Mouse (Mus musculus) MN1 (cell line): ENCODE results near the gene Eef1a1.

Experiments used
- DNase-seq: peaks from one replicate; pipeline ENCODE4 v3.0.0-alpha.2; 2016; ENCODE audit warnings: low spot score

Eef1a1 gene

GRCm38 (mm10) chr9:78476531-78477020 lies 12.4 kb downstream of the Eef1a1 start:
- peak; percentile 45 for DNase-seq

DNA sequence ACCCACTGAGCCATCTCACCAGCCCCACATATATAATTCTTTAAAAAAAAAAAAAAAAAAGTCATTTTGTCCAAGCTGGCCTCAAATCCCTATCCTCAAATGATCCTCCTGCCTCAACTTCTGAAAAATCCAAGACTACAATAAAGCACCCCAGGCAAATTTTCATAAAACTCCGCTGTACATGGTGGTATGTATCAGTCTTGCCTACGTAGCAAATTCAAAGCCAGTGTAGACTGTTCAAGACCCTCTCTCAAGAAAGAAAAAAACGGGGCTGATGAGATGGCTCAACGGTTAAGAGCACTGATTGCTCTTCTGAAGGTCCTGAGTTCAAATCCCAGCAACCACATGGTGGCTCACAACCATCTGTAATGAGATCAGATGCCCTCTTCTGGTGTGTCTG lies 13.1 kb downstream of the Eef1a1 start:
- DNase-seq: no peak

DNA sequence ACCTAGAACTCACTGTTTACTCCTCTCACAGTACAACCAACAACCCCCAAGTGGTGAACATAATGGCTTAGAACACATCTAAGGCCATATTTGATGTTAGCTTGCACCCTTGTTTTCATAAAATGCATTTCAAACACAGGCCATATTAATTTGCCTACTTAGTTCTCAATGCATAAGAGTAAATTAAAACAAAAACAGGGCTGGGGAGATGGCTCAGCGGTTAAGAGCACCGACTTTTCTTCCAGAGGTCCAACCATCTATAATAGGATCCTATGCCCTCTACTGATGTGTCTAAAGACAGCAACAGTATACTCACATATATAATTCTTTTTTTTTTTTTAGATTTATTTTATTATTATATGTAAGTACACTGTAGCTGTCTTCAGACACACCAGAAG lies 13.6 kb downstream of the Eef1a1 start:
- DNase-seq: no peak

GRCm38 (mm10) chr9:78474771-78475382 lies 14.1 kb downstream of the Eef1a1 start:
- no peak for DNase-seq

DNA sequence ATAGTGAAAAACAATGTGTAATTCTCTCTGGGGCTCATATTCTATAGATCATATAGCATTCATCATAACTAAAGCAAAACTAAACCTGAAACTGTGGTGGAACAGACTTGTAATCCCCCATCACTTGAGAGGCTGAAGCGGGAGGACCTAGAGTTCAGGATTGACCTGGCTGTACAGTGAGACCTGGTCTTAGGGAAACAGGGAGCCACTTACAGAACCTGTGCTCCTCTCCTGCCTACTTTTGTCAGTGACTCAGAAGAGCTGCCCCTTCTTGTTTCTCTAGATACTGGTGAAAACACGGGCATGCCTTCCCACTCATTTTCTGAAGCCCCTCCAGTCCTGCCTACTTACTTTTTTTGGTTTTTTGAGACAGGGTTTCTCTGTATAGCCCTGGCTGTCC lies 14.7 kb downstream of the Eef1a1 start:
- no peak for DNase-seq

DNA sequence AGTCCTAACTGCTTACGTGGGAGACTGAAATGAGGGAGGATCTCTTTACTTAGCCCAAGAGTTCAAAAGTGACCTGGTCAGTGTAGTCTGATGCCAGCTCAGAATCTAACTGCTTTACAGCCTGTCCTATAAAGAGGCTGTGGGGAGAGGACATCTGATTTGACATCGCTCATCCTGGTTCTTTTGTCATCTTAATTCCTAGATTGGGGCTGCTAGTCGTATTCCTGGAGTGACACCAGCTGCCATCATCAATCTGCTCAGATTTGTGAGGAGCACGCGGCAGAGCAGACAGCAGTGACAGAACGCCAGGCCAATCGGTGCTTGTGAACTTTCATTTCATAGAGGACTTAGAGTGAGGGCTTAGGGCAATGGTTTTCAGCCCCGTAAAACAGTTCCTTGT lies 15.4 kb downstream of the Eef1a1 start:
- DNase-seq: no peak

- DNase-seq: no peak
Observed at GRCm38 (mm10) chr9:78465725-78466124, 23.2 kb downstream of the Eef1a1 start.

GRCm38 (mm10) chr9:78463337-78463736 lies 25.6 kb downstream of the Eef1a1 start:
- DNase-seq: no peak

DNA sequence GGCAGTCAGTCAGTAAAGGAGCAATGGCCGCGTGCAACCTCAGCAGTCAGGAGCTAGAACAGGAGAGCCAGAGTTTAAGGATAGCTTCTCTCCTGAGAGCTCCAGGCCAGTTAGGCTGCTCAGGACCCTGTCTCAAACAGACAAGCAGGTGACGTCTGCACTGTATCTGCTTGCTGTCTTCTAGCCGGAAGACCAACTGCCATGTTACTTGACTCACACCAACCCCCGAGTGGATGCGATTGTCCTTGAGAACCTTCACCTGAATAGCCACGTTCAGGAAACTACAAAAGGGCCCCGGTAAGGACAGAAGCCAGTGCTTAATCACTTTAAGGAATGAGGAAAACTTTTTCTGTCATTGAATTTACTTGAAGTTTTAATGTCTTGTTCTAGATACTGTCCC lies 31.9 kb downstream of the Eef1a1 start:
- no peak for DNase-seq

DNA sequence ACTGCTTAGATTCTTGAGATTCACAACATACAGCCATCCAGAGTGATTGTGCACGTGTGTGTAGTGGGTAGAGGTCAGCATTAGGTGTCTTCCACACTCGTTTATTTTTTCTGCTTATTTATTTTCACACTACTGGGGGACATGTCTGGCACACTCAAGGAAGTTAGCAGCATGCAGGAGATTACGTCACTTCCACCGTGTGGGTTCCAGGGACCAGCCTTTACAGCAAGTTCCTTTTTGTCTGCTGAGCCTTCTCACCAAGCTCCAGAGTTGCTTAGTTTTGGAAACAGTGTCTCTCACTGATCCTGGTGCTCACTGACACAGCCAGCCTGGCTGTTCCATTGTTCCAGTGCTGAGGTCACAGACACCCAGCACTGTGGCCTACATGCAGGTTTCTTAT lies 37.6 kb downstream of the Eef1a1 start:
- DNase-seq: no peak

DNA sequence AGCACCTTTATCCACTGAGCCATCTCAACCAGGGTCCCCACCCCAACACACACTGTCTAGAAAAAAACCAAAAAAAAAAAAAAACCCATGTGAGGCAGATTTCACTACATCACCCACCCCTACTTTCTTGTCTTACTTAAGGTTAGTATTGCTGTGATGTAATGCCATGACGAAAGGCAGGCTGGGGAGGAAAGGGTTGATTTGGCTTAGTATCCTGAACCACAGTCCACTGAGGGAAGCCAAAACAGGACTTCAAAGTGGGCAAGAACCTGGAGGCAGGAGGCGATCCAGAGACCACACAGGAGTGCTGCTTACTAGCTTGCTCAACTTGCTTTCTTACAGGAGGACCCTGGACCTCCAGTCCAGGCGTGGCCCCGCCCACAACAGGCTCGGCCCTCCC lies 38.5 kb downstream of the Eef1a1 start:
- DNase-seq: no peak

- peak; percentile 93 for DNase-seq
Observed at GRCm38 (mm10) chr9:78447973-78448873, 40.7 kb downstream of the Eef1a1 start, which contains the start of the genes Mto1 and Gm17324. Gene Mto1 (plus strand): TSS chr9:78448208. Gene Gm17324 (minus strand): TSS chr9:78448786.

- no peak for DNase-seq
Observed at GRCm38 (mm10) chr9:78447606-78447972, 41.4 kb downstream of the Eef1a1 start.

DNA sequence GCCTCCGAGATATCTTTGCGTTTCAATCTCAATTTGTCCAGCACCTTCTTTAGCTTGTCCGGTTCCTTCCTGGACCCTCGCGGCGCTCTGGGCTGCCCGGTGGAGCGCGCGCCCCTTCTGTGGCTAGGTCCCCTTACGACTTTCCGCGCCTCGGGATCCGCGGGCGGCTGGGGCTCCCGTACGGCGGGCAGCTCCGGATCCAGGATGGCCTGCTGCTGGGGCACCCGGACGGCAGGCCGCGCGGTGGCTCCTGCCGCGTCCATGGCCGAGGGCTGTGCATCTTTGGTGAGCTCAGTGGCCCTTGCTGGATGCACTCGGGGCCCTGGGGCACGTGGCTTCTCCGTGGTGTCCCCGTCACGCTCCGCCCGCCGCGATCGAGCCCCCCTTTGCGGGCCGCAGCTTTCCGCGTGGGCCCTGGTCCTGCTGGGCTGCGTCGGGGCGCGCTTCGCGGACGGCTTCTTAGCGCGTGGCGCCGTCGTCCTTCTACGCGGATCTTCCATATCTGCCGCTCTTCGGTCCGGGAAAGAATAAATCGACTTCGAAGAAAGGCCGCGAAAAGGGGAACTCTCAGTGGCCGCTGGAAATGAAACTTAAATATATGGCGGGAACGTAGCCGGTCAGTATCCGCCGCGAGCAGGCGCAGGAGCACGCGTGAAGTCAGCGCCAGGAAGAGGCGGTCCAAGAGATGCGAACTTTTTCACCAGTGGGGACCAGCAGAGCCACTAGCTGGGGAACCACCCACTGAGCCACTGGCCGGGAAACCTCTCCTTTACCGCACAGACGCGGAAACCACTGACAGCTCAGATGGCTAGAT lies 46.2 kb downstream of the Eef1a1 start, which contains the start of gene Cgas:
TSS of gene Cgas (minus strand) at position 659 of the 814 bp plus-strand sequence.
- DNase-seq: peak; percentile 31

DNA sequence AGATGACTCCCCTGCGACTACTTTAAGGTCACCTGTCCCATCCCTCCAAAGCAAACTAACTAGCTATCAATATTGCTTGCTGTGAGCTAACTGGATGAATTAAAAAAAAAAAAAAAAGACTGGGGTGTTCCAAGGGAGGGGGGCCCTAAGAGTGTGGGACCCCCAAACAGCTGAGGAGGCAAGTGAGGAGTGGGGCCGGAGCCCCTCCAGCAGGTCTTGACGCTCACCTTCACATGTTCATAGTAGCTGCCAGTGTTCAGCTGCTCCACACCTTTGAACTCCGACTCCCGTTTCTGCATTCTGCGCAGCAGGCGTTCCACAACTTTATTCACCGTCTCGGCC lies 46.7 kb downstream of the Eef1a1 start:
- no peak for DNase-seq

DNA sequence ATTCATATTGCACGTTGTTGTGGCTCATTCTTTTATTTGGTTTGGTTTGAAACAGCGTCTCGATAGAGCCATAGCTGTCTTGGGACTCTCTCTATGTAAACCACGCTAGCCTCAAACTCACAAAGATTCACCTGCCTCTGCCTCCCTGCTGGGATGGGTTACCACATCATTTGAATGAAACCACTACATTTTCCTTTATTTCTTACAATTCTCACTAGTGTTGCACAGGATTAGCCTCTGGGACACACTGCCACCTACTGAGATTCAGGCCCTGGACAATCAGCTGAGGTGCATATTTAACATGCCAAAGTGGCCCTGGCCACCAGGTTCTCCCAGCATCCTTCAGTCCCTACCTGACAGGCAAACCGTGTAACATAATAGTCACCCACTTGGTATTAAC lies 49.5 kb downstream of the Eef1a1 start:
- no peak for DNase-seq

DNA sequence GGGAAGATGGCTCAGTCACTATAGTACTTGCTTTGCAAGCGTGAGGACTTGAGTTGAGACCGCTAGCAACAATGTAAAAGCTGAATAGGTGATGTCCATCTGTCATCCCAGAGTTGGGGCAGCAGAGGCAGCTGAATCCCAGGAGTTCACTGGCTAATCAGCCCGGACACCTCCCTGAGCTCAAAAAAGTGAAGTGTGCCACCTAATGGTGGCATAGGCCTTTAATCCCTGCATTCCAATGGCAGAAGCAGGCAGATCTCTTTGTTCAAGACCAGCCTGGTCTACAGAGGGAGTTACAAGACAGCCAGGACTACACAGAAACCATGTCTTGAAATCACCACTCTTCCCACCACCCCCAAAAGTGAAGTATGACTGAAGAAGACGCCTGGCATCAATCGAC lies 56.5 kb downstream of the Eef1a1 start:
- DNase-seq: no peak

DNA sequence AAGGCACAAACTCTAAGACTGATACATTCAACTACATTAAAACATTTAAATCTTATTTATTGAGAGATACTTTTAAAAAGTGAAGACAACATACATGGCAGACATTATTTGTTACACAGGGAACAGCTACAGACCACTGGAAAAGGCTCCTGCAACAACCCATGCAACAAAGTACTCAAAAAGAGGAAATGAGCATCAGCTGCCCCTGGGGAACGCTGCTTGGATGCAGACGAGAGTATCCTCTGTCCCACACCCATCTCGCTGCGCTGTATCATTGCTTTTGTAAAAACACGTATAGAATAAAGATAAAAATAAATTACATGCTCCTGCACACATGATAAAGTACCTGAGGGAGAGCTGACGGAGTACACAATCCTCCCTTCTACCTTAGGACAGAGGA lies 58.5 kb downstream of the Eef1a1 start:
- DNase-seq: no peak

DNA sequence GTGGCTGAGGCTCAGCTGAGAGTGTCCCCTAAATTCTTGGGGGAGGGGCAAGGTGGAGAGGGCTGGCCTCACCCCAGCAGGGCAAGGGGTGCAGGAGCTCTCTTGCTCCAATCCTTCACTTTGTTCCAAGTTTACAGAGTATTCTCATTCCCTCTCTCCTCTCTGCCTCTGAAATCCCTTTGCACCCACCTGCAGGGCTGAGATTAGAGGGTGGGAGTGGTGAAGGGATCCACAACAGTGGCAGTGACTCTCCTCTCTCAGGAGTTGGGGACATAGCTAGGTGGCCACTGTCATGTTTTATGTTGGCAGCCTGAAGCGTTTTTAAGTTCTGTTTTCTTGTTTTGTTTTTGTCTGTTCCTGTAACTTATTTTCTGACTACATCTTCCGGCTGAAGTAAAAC lies 59.4 kb downstream of the Eef1a1 start:
- no peak for DNase-seq

- no peak for DNase-seq
Observed at GRCm38 (mm10) chr9:78428870-78429432, 60.0 kb downstream of the Eef1a1 start.
